Mouse (Mus musculus) ES-CJ7 (cell line): ENCODE measurements around the gene Hook1.

Experiments used
- DNase-seq: peaks from one replicate; pipeline ENCODE4 v3.0.0; 2011; ENCODE audit warnings: low read depth, low spot score

Gene Hook1

GRCm38 (mm10) chr4:95966928-95967724 is at the start of gene Hook1:
Hook1 (plus strand) TSS chr4:95967240.
- DNase-seq = peak; percentile 98

- DNase-seq = no peak
Observed at GRCm38 (mm10) chr4:95917703-95918102, 49.3 kb upstream of the Hook1 start.

- no peak for DNase-seq
Observed at GRCm38 (mm10) chr4:95920448-95920847, 46.6 kb upstream of the Hook1 start.

- DNase-seq = peak; percentile 59
Observed at GRCm38 (mm10) chr4:95924210-95925184, 42.5 kb upstream of the Hook1 start.

- no peak for DNase-seq
Observed at GRCm38 (mm10) chr4:95928846-95929245, 38.2 kb upstream of the Hook1 start.

GRCm38 (mm10) chr4:95929936-95930335 is 37.1 kb upstream of the Hook1 start:
- no peak for DNase-seq

GRCm38 (mm10) chr4:95931331-95931730 is 35.7 kb upstream of the Hook1 start:
- DNase-seq = no peak

GRCm38 (mm10) chr4:95933801-95934356 is 33.2 kb upstream of the Hook1 start:
- no peak for DNase-seq

- no peak for DNase-seq
Observed at GRCm38 (mm10) chr4:95934384-95935035, 32.5 kb upstream of the Hook1 start.

GRCm38 (mm10) chr4:95938701-95939100 is 28.3 kb upstream of the Hook1 start:
- DNase-seq = no peak

GRCm38 (mm10) chr4:95947896-95948295 is 19.1 kb upstream of the Hook1 start:
- no peak for DNase-seq

- no peak for DNase-seq
Observed at GRCm38 (mm10) chr4:95953328-95953727, 13.7 kb upstream of the Hook1 start.

- DNase-seq = peak; percentile 74
Observed at GRCm38 (mm10) chr4:95982221-95982620, 15.2 kb downstream of the Hook1 start.

- DNase-seq = no peak
Observed at GRCm38 (mm10) chr4:96016875-96017274, 49.8 kb downstream of the Hook1 start.

- DNase-seq = peak; percentile 15
Observed at GRCm38 (mm10) chr4:96022803-96023202, 55.8 kb downstream of the Hook1 start.

GRCm38 (mm10) chr4:96028412-96028811 is 61.4 kb downstream of the Hook1 start:
- DNase-seq = no peak

GRCm38 (mm10) chr4:96060106-96060505 is 93.1 kb downstream of the Hook1 start:
- DNase-seq = no peak

GRCm38 (mm10) chr4:96062045-96062444 is 95.0 kb downstream of the Hook1 start:
- no peak for DNase-seq
